Mouse (Mus musculus) spleen, adult 2 months (tissue): ENCODE results near the gene Hoxa9.

Experiments used
- CTCF ChIP-seq: fragments of 200-500 bp; IDR thresholded peaks from 2 replicates; pipeline ENCODE4 v1.5.1; 2011; ENCODE audit warnings: mild to moderate bottlenecking, inconsistent platforms; ENCODE audit not compliant: insufficient read depth, insufficient read length, insufficient replicate concordance; ENCODE audit errors: extremely low read depth
- POLR2A ChIP-seq: fragments of 200-500 bp; IDR thresholded peaks from 2 replicates; pipeline ENCODE4 v1.6.1; 2011; ENCODE audit warnings: low read depth, low read length, inconsistent platforms

DNA sequence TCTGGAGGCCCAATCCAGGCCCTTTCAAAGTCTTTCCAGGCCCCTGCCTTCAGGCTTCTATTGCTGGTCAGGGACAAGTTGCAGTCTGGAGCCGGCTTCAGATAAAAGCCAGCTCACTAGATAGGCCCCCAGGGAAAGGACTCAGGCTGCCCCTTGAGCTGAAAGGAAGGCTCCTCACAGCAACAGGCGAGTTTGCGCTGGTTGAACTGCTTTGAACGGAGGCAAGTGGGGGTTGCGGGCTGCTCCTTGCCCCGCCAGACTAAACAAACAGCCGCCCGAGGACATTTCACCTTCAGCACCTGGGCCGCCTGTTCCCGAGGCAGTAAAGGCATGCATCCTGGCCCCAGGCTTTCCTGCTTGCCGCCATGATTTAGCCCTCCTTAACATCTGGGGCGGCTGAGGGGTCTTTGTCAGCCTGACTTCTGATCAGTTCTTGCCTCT is 12.8 kb upstream of the Hoxa9 start:
- no peak for TF ChIP-seq CTCF
- no peak for TF ChIP-seq POLR2A
